Mouse (Mus musculus): ENCODE results near the gene Cbx2. TPM values are rescaled to one million over a fixed set of nuclear protein-coding genes. Genes with fewer than 3 reads are reported as not detected.

Cbx2 gene
- total RNA-seq, 2 experiments from 2014 or later, result 1.4 to 1.9 TPM

DNA sequence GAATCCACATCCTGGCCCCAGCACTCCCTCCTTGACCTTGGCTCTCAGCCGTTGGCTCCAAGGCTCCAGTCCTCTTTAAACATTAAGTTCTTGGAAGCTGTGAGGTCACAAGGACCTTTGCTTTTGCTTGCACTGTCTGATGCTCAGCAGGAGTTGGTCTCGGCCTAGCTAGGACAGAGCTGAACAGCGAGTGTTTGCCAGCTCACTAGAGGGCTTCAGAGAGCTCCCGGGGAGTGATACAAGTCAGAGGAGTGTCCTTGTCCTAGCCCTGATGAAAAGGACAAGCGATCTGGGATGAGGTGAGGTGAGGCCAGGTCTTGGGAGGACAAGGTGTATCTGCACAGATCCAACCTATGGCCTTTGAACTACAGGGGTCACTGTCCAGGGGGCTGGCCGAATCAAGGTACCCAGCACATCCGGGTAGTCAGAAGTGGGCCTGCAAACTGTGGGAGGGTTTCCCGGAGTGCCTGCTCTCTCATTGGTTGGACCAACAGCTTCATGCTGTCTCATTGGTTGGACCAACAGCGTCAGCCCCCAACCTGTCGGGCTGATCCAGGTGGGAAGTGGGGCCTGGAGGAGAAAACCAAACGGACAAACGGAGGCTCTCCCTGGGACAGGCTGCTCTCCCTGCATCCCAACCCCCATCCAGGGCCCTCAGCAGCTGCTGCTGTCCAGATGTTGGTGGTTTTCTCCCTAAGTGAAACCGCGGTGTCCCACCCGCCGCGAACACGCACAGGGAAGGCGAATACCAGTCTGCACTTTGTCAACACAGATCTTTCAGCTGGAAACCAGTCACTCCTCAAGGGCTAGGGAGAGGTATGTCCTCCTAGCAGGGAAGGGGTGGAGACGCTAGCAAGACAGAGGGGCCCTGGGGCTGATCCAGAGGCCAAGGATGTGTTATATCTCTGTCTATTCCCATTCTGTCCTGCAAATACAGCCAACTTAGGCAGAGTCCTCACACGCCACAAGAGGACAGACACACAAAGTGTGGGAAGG lies 15.0 kb upstream of the Cbx2 start:
- DNase-seq, result no peak
- intact Hi-C loops (cut with DNase I; ENCODE audit: low total_unique reads), result no loop called here

GRCm38 (mm10) chr11:119014455-119014854 lies 8.3 kb upstream of the Cbx2 start:
- no peak for DNase-seq
- intact Hi-C loops (cut with DNase I; ENCODE audit: low total_unique reads), result no loop called here

DNA sequence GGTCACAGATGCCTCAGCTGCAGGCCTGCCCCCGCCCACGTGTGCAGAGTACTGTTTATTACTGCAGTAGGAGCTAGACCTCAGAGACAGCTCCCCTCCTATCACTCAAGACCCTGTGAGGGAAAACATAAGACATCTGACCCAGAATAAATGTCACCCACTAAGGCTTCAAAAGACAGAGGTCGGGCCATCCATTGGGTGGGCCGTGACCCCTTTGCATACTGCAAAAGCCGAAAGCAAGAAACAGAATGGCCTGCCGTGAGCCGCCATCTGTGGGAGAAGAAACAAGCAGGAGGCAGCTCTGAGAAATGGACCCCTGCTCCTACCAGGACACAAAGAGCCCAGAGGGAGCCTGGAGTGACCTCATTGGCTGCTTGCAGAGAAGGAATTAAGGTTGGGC lies 5.3 kb upstream of the Cbx2 start:
- intact Hi-C loops (cut with DNase I; ENCODE audit: low total_unique reads), result no loop called here
- no peak for DNase-seq

GRCm38 (mm10) chr11:119021180-119021579 lies 1.6 kb upstream of the Cbx2 start:
- no peak for DNase-seq
- intact Hi-C loops (cut with DNase I; ENCODE audit: low total_unique reads), result no loop called here

DNA sequence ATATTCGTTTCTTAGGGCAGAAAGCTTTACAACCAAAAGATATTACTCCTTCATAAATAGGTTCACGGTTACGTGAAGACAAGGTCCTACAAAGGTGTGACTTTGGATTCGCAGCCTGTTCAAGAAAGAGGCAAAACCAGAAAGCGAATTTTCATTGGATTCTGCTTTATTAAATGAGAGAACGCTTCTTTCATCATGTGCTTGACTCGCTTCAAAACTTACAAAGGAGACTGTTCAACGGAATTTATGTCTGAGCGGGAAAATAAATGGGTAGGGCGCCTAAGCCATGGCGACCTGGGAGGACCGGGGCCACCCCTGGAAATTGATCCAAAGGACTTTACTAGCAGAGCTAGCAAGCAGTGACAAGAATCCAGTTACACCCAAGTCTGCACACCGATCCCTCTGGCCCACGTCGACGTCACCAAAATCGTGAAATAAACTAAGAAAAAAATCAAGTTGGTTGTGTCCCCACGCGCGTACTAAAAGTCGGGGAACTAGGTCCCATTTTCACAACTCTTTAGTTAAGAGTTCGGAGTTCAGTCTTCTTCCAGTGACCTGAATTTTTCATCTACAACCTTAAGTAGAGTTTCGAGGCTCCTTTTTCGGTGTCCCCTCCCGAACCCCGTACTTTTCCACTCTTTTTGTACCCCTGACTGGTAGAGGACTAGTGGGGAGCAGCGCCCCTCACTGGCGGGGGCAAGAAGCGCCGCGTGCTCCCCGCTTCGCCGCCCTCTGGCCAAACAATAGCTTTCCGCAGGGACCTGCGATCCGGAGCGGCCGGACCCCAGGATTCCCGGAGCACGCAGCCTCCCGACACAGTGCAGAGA lies 481 bp upstream of the Cbx2 start:
- no peak for DNase-seq

DNA sequence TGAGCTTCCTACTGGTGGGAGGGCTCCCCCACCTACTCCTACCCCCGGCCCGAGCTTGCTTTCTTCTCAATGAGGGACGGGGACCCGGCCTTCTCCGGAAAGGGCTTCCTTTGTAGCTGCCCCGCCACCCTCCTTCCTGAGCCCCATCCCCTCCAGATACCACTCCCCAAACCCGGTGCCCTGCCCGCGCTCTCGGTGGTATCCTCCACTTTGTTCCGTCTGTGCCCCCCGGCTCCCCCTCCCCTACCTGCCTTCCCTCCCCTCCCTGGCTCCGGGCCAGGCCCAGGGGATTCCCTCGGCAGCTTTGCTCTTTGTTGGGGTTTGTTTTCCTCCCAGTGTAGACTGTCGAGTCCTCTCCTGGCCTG lies 836 bp downstream of the Cbx2 start:
- no peak for DNase-seq
- intact Hi-C loops (cut with DNase I; ENCODE audit: low total_unique reads), result no loop called here

More for the DNA sequence above, 481 bp upstream of the Cbx2 start:
- intact Hi-C loops (cut with DNase I; ENCODE audit: low total_unique reads), result no loop called here

- no peak for DNase-seq
- intact Hi-C loops (cut with DNase I; ENCODE audit: low total_unique reads), result no loop called here
Observed at GRCm38 (mm10) chr11:119024260-119024659, 1.5 kb downstream of the Cbx2 start.

DNA sequence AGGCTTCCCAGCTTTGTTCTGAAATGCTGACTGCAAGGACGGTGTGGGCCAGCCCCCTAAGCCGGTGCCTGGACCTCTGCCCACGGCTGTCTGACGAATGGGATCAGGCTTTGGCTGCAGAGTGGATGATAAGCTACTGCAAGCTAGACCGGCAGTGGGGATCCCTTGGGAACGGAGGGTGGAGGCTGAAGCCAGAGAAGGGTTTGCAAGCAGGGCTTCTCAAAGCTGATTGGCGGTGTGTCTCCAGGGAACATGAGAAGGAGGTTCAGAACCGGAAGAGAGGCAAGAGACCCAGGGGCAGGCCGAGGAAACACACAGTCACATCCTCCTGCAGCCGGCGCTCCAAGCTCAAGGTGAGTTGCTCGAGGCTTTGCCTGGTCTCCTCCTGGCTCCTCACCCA lies 3.4 kb downstream of the Cbx2 start:
- peak; percentile 63 for DNase-seq
- intact Hi-C loops (cut with DNase I; ENCODE audit: low total_unique reads), result no loop called here

GRCm38 (mm10) chr11:119033874-119034558 lies 11.3 kb downstream of the Cbx2 start:
- peak; percentile 87 for DNase-seq
- intact Hi-C loops (cut with DNase I; ENCODE audit: low total_unique reads), result loop anchor here (2.0 to 10.0 kb wide), 2 partner anchors 51 to 155 kb away; partner anchors contain the start of gene Cbx4

- intact Hi-C loops (cut with DNase I; ENCODE audit: low total_unique reads), result loop anchor here (2.0 to 10.0 kb wide), 2 partner anchors 50 to 154 kb away; partner anchors contain the start of gene Cbx4
- DNase-seq, result no peak
Observed at GRCm38 (mm10) chr11:119034635-119035034, 11.9 kb downstream of the Cbx2 start.

DNA sequence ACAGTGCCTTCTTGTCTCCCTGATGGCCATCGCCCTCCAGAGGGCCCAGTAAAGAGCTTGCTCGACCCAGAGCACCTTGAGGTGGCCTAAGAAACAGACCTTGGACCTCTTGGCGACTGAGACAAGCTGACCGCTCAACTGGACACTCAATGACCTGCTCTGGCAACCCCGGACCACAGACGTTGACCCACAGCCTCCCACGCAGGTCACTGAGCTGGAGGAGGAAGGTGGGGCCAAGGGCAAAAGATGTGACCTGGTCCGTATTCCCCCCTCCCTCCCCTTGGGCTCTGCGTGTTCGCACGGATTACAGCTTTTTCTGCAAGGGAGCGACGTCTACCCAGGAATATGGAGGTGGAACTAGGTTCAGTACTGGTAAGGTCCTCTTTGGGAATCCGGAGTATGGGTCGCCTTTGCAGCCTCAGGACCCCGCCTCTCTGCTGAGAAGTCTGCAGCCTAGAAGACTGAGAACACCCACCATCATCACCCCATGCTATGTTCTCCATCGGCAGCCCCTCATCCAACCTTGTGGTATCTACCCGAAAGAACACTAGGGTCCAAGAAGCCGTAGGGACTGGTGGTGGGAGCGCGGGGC lies 12.4 kb downstream of the Cbx2 start:
- no peak for DNase-seq
- intact Hi-C loops (cut with DNase I; ENCODE audit: low total_unique reads), result loop anchor here (2.0 to 10.0 kb wide), 2 partner anchors 50 to 154 kb away; partner anchors contain the start of gene Cbx4

GRCm38 (mm10) chr11:119035686-119036165 lies 13.0 kb downstream of the Cbx2 start:
- DNase-seq, result no peak
- intact Hi-C loops (cut with DNase I; ENCODE audit: low total_unique reads), result loop anchor here (2.0 to 10.0 kb wide), 2 partner anchors 49 to 153 kb away; partner anchors contain the start of gene Cbx4

- intact Hi-C loops (cut with DNase I; ENCODE audit: low total_unique reads), result loop anchor here (10.0 kb wide), 1 partner anchor 48 kb away; the partner anchor contains the start of gene Cbx4
- no peak for DNase-seq
Observed at GRCm38 (mm10) chr11:119036447-119036846, 13.7 kb downstream of the Cbx2 start.

- no peak for DNase-seq
- intact Hi-C loops (cut with DNase I; ENCODE audit: low total_unique reads), result loop anchor here (10.0 kb wide), 1 partner anchor 48 kb away; the partner anchor contains the start of gene Cbx4
Observed at GRCm38 (mm10) chr11:119036934-119037779, 14.4 kb downstream of the Cbx2 start.

DNA sequence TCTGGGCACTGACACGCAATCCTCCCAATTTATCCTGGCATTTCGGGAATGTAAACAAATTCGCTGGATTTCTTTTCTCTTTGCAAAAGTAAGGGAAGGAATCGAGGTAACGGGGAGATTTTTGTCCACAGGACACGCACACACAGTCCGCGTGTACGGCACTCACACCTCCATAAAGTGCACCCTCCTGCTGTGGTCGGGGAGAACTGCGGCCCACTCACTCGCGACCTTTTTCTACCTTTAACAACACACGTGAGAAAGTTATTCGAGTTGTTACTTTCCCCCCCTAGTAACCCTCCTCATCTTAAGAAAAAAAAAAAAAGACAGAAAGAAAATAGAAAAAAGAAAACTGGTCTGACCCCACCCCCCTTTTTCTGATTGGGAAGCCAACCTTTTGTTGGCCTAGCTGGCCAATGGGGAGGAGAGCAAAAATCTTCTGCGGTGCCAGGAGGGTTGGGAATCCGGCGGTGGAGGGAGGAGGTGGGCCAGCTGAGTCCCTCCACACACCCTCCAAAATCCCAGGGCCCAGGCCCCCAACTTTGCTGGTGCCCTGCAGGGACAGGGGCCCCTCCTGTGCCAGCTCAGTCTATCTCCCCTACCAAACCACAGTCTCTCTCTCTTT lies 15.1 kb downstream of the Cbx2 start:
- intact Hi-C loops (cut with DNase I; ENCODE audit: low total_unique reads), result loop anchor here (10.0 kb wide), 1 partner anchor 47 kb away; the partner anchor contains the start of gene Cbx4
- no peak for DNase-seq

GRCm38 (mm10) chr11:119038744-119039484 lies 16.2 kb downstream of the Cbx2 start:
- intact Hi-C loops (cut with DNase I; ENCODE audit: low total_unique reads), result loop anchor here (10.0 kb wide), 1 partner anchor 46 kb away; the partner anchor contains the start of gene Cbx4
- DNase-seq, result no peak
